Mouse (Mus musculus) kidney, postnatal 0 days (tissue): Measurements from ENCODE around the gene Heatr1. TPM values are rescaled to one million over a fixed set of nuclear protein-coding genes. Genes with fewer than 3 reads are reported as not detected.

Source experiments
- ATAC-seq: fragments of 200-750 bp; cut with Nextera tagmentation; replicated peaks from 2 replicates; pipeline ENCODE4 v1.8.0; 2017; ENCODE audit warnings: low read depth, moderate number of reproducible peaks, moderate TSS enrichment, moderate library complexity; ENCODE audit not compliant: low FRiP score
- DNase-seq: peaks from one replicate; pipeline ENCODE4 v3.0.0-alpha.2; 2016; ENCODE audit warnings: low spot score
- H3K27ac ChIP-seq: fragments of 300-500 bp; sonication (generic); 2 replicates; pipeline ENCODE4 v1.5.1; 2014; ENCODE audit warnings: mild to moderate bottlenecking
- H3K27me3 ChIP-seq: fragments of 300-500 bp; sonication (generic); 2 replicates; pipeline ENCODE4 v1.6.1; 2014; ENCODE audit warnings: low read length, mixed read lengths; ENCODE audit not compliant: insufficient read depth
- H3K36me3 ChIP-seq: fragments of 300-500 bp; sonication (generic); 2 replicates; pipeline ENCODE4 v1.6.1; 2014; ENCODE audit warnings: low read length, mixed read lengths; ENCODE audit not compliant: insufficient read depth
- H3K4me1 ChIP-seq: fragments of 300-500 bp; sonication (generic); replicated peaks from 2 replicates; pipeline ENCODE4 v1.6.1; 2014; ENCODE audit warnings: antibody characterized with exemption, low read length, mixed read lengths; ENCODE audit not compliant: insufficient read depth
- H3K4me2 ChIP-seq: fragments of 300-500 bp; sonication (generic); 2 replicates; pipeline ENCODE4 v1.6.1; 2014; ENCODE audit warnings: mild to moderate bottlenecking, low read length, moderate library complexity, mixed read lengths
- H3K4me3 ChIP-seq: fragments of 300-500 bp; sonication (generic); replicated peaks from 2 replicates; pipeline ENCODE4 v1.5.1; 2014; ENCODE audit warnings: low read depth, low read length
- H3K9ac ChIP-seq: fragments of 300-500 bp; sonication (generic); 2 replicates; pipeline ENCODE4 v1.6.1; 2014; ENCODE audit warnings: low read depth, low read length
- H3K9me3 ChIP-seq: fragments of 300-500 bp; sonication (generic); replicated peaks from 2 replicates; pipeline ENCODE4 v1.6.1; 2016; ENCODE audit warnings: low read length, inconsistent platforms, mixed read lengths
- CTCF ChIP-seq: IDR thresholded peaks from 2 replicates; pipeline ENCODE4 v1.5.1; 2016; ENCODE audit warnings: antibody characterized with exemption, low read depth, mild to moderate bottlenecking, moderate library complexity
- WGBS: fragments of 180-500 bp; shearing (Covaris S2); extraction: QIAGEN DNeasy Blood & Tissue Kit; methylation state at CpG from one replicate; pipeline ENCODE4 v1.1.7; 2014; 5-methylcytosine and 5-hydroxymethylcytosine counted together
- polyA plus RNA-seq: library from polyadenylated mRNA; unstranded; fragments of >200 nt; fragmentation: Nextera tagmentation; extraction: Ambion mirVana; gene quantifications from 2 replicates; pipeline ENCODE4 v1.2.1, GENCODE M21; 2015

Heatr1 gene
- polyA plus RNA-seq, 1 experiment from 2014 or later, result 9.6 TPM

DNA sequence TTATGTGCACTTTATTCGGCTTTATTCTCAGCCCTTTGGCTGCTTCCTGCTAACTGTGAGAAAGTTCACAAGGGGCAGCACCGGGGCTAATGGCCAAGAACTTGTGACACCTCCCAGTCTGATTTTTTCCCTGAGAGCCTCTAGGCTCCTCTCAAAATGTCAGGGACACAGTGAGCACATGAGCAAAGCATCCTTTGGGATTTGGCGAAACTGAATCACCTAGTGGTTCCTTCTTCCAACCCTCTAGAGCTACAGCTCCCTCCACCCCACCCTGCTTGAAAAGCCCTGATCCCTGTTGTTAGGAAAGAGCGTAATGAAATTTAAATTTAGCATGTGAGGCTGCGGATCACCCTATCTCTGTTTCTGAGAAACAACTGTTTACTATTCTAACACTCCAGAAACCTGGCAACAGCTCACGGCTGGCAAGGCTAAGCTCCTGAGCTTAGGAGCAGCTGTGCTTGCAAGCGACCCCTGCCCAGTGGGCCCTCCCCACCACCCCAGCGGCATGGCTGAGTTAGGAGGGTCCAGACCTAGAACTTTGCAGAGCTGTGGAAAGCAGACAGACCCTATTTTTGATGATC is 25.7 kb upstream of the Heatr1 start:
- 49% methylated on average over 8 of the region's 8 CpGs for WGBS
- Histone ChIP-seq H3K4me1 (no peaks in the 10 kb centered on the region; the same call in 1 of the 2 replicates), H3K27me3 (no peaks in the 10 kb centered on the region), H3K36me3 (no peaks in the 10 kb centered on the region), H3K4me2 (no peak overlapping the region), H3K9me3 (no peaks in the 10 kb centered on the region), H3K4me3 (no peak overlapping the region), H3K9ac (no peak overlapping the region), H3K27ac (no peak overlapping the region)
- ATAC-seq, result no peak
- peak; percentile 6 for DNase-seq
- no peak for TF ChIP-seq CTCF

DNA sequence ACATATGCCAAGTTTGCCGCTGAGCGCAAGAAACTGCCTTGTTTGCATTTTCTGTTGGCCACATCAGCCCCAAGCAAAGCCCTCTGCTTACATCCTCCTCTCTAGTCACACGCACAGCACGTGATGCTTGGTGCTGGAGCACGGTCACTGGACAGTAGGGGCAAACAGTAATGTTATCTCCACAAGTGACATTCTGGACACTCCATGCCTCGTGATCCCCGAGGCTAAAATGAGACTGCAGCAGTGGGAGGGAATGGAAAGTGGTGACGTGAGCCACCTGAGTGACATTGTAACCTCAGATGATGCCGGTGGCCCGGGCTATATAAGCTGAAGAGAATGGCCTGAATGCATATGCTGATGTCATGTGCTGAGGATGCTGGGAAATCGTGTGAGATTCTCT is 24.9 kb upstream of the Heatr1 start:
- Histone ChIP-seq H3K27me3 (no peaks in the 10 kb centered on the region), H3K36me3 (no peaks in the 10 kb centered on the region), H3K27ac (no peak overlapping the region), H3K4me1 (no peaks in the 10 kb centered on the region; the same call in 1 of the 2 replicates), H3K4me3 (no peak overlapping the region), H3K4me2 (no peak overlapping the region), H3K9ac (no peak overlapping the region), H3K9me3 (no peaks in the 10 kb centered on the region)
- DNase-seq (no peak), ATAC-seq (no peak)
- no peak for TF ChIP-seq CTCF
- 73% methylated on average over 11 of the region's 11 CpGs for WGBS

DNA sequence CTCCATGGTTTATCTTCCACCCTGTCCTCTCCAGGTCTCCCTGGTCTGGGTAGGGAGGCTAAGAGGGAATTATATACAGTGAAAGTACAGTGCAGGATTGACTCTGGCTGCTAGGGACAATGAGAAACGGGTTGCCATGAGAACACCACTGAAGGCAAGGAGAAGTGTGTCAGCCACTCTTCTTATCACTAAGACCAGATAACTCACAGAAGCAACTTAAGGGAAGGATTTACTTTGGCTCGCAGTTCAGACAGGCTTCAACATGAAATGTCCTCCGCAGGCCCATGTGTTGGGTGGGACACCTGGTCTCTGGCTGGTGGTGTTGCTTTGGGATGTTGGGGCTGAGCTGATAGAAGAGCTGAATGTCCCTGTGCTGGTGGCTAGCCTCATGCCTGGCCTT is 22.1 kb upstream of the Heatr1 start:
- Histone ChIP-seq H3K27me3 (no peaks in the 10 kb centered on the region), H3K9ac (no peak overlapping the region), H3K27ac (no peak overlapping the region), H3K4me1 (no peaks in the 10 kb centered on the region; the same call in 1 of the 2 replicates), H3K4me3 (no peak overlapping the region), H3K4me2 (no peak overlapping the region), H3K9me3 (no peaks in the 10 kb centered on the region), H3K36me3 (no peaks in the 10 kb centered on the region)
- DNase-seq (no peak), ATAC-seq (no peak)
- TF ChIP-seq CTCF, result no peak
- WGBS, result 88% methylated on average over 3 of the region's 3 CpGs

DNA sequence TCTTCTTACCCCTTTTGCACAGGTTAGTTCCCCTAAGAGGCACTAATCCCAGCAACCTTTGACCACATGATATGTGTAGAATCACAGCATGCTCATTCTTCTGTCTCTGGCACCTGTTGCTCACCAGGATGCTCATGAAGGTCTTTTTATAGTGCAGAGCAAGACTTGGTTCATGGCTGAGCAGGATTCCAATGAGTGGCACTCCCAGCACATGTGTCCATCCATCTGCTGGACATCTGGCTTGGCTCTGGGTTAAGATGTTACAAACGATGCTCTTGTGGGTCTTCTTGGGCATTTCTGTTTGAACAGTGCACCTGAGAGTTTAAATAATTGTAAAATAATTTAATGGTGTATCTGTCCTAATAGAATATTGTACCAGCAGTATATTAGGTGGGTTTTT is 18.0 kb upstream of the Heatr1 start:
- 58% methylated on average over 1 of the region's 1 CpGs for WGBS
- no peak for TF ChIP-seq CTCF
- Histone ChIP-seq H3K27ac (no peak overlapping the region), H3K9ac (no peak overlapping the region), H3K27me3 (no peaks in the 10 kb centered on the region), H3K4me3 (no peak overlapping the region), H3K36me3 (no peaks in the 10 kb centered on the region), H3K9me3 (no peaks in the 10 kb centered on the region), H3K4me2 (no peak overlapping the region), H3K4me1 (no peaks in the 10 kb centered on the region)
- DNase-seq, result no peak
- no peak for ATAC-seq

DNA sequence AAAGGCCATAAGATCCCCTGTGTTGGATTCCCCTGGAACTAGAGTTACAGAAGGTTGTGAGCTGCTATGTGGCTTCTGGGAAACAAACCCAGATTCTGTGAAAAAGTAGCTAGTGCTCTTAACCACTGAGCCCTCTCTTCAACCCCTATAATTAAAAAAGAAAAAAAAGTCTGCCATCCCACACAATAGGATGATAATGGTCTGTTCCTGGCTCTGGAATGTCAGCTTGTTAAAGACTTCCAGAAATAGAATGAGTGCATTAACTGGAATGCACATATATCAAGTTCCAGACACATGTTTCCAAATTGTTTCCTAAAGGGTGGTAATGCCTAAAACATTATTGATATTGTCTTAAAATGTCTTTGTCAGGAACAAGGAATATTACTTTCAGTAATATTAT is 10.0 kb upstream of the Heatr1 start:
- no peak for DNase-seq
- no peak for TF ChIP-seq CTCF
- Histone ChIP-seq H3K4me2 (no peak overlapping the region), H3K36me3 (no peaks in the 10 kb centered on the region), H3K27me3 (no peaks in the 10 kb centered on the region), H3K27ac (no peak overlapping the region), H3K4me1 (no peaks in the 10 kb centered on the region), H3K9me3 (no peaks in the 10 kb centered on the region), H3K4me3 (no peak overlapping the region), H3K9ac (no peak overlapping the region)
- ATAC-seq, result no peak

DNA sequence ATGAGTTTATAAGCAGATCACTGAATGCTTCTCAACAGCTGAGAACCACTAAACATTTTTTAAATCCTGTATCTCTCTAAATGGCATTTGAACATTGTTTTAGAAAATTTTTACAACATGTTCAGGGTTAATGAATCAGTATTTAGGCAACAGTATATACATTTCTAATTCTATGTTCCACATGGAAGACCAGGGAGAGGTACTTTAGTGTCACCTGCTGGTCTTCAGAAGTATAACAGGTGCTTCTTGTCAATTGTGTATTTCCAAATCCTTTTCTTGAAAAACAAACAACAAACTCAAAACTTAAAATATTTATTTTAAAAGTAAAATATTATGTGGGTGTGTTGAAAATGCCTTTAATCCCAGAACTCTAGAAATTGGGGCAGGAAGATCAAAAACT is 8.5 kb upstream of the Heatr1 start:
- ATAC-seq, result no peak
- Histone ChIP-seq H3K27me3 (no peaks in the 10 kb centered on the region), H3K4me2 (no peak overlapping the region), H3K36me3 (no peaks in the 10 kb centered on the region), H3K27ac (no peak overlapping the region), H3K4me3 (no peak overlapping the region), H3K9me3 (no peaks in the 10 kb centered on the region), H3K9ac (no peak overlapping the region), H3K4me1 (no peaks in the 10 kb centered on the region)
- DNase-seq, result peak; percentile 79
- peak; percentile 83 for TF ChIP-seq CTCF

DNA sequence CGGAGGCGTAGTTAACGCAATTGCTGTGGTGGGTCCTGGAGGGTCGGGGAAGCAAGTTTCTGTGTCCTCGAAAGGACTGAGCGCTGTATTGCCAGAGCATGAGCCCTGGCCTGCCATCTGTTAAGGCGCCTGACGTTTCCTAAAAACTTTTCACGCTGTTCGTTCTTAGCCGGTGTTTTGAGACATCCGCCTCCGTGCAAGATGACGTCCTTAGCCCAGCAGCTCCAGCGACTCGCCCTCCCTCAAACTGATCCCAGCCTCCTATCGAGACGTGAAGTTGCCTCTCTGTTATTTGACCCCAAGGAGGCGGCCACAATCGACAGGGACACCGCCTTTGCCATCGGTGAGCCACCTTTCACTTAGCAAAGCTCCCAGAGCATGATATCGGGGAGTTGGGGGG is 744 bp downstream of the Heatr1 start:
- DNase-seq (peak; percentile 26), ATAC-seq (peak; percentile 6; the same call in 1 of the 2 replicates)
- H3K4me3 ChIP-seq, result peak overlapping the region; percentile 90
- WGBS, result under 1% methylated on average over 23 of the region's 23 CpGs
- peak overlapping the region; percentile 65 for H3K9ac ChIP-seq
- no peaks in the 10 kb centered on the region for H3K9me3 ChIP-seq
- no peaks in the 10 kb centered on the region for H3K4me1 ChIP-seq
- H3K27ac ChIP-seq, result no peak overlapping the region
- peaks cover 3% of the 10 kb centered on the region; the same call in 1 of the 2 replicates for H3K36me3 ChIP-seq
- H3K4me2 ChIP-seq, result peak overlapping the region; percentile 84
- TF ChIP-seq CTCF, result no peak
- no peaks in the 10 kb centered on the region for H3K27me3 ChIP-seq
